Mouse (Mus musculus): ENCODE results near the gene Tspan11. TPM values are rescaled to one million over a fixed set of nuclear protein-coding genes. Genes with fewer than 3 reads are reported as not detected.

The Tspan11 gene
- total RNA-seq, 1 experiment, result 0.13 TPM

Other genes with a start within 250 kb of the Tspan11 start
- gene Prmt8, start 118.1 kb upstream of the Tspan11 start, total RNA-seq (2012; rRNA removed), result 2.1 and 5.5 TPM in 2 replicates

Measured in ES-E14 (cell line).